Mouse (Mus musculus) fat pad, adult 2 months (tissue): ENCODE data around the gene Gm10591.
"Not testable (repeated sequence)": the region's sequence is repeated elsewhere in the genome, so short reads cannot be mapped to it uniquely, and the experiment has no call there.

Experiments used
- DNase-seq: peaks from one replicate; pipeline ENCODE4 v3.0.0-alpha.2; 2011; ENCODE audit warnings: low read depth, low spot score; ENCODE audit errors: extremely low read depth

Gm10591 gene

GRCm38 (mm10) chr4:42611895-42612294 lies at the start of gene Gm10591:
Gene Gm10591 (plus strand): TSS chr4:42612195.
- DNase-seq, result not testable (repeated sequence)

GRCm38 (mm10) chr4:42629419-42629818 lies 17.4 kb downstream of the Gm10591 start, which contains the start of gene Gm2564:
Gene Gm2564 (plus strand): TSS chr4:42629719.
- not testable (repeated sequence) for DNase-seq

GRCm38 (mm10) chr4:42654951-42655350 lies 43.0 kb downstream of the Gm10591 start, which contains the start of gene Ccl27b:
Gene Ccl27b (plus strand): TSS chr4:42655251.
- not testable (repeated sequence) for DNase-seq

DNA sequence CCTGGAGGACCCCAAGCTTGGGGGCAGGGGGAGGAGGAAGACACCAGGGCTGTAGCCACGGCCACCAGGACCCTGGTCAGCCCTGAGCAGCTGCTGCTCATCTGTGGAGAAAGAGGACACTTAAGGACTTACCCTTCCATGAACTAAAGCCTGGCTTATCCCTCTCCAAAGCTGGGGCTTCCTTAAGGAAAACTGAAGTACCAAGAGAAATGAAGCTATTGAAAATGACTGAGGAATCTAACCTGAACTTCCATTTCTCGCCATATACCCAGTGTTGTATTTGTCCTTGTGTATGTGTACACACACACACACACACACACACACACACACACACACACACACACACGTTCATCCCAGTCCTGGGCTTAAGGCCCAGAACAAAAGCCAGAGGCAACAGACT lies 49.8 kb downstream of the Gm10591 start, which contains the start of gene Il11ra2:
Gene Il11ra2, minus strand, starts transcription at position 101 of the 400 bp plus-strand sequence.
- not testable (repeated sequence) for DNase-seq
